Mouse (Mus musculus) kidney, postnatal 4 days (tissue): ENCODE data around the gene Psmc4.

Experiments
- DNase-seq, 2 experiments: peaks; one replicate each; pipeline ENCODE4 v3.0.0; 2021; ENCODE audit warnings: mixed read lengths in 2 of 2

The Psmc4 gene

DNA sequence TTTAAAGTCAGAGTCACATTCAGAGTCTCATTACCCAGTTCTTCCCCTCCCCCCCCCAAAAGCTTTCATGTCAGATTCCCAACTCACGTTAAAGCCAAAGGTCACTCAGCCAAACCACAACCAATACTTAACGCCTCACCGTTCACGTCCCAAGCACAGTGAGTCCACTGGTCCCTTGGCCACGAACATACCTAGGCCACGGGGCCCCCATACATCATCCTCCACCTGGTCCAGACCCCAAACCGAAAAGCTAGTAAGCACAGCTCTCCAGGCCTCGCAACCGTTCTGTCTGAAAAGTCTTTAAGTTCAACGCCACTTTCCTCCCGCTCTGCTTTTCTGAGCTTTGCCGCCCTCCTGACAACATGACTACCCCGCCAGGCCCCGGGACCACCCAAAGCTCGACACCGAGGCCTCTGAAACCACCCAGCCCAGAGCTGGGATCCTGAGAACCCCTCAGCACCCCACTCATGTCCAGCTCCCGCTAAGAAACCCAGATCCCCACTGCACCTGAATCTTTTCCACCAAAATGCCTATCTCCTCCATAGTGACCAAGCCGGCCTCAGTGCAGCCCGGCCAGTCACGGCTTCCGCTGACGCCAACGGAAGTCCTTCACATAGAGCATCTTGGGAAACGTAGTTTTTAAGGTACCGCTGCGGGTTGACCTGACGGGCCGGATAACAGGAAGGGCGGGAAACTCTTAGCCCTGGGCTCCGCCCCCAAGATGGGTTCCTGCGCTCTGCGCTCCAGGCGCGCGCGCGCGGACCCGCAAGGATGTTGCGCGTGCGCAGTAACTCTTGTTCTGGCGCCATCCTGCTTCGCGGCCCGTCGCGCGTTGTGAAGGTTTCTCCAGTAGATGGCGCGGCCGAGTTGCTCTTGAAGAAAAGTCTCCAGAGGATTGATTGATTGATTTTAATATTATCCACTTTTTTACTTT, at the start of gene Psmc4:
TSS of gene Psmc4 (minus strand) at position 626 of the 934 bp plus-strand sequence.
- peak; percentile 97 to 99 for DNase-seq

DNA sequence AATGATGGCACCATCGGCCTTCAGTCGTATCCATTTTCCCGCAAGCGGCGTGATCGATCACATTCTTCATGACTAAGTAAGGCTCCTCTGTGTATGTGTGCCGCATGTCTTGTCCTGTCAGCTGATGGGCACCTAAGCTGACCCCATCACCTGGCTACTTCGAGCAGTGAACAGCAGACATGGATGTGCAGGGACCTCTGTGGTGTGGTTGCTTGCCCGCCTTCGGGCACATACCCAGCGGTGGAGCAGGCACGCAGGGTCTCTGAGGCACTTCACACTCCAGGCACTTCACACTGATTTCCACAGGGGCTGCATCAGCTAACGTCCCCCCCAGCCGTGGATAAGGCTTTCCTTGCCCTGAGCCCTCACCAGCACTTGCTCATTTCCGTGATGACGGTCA, 49.2 kb upstream of the Psmc4 start:
- DNase-seq = no peak

DNA sequence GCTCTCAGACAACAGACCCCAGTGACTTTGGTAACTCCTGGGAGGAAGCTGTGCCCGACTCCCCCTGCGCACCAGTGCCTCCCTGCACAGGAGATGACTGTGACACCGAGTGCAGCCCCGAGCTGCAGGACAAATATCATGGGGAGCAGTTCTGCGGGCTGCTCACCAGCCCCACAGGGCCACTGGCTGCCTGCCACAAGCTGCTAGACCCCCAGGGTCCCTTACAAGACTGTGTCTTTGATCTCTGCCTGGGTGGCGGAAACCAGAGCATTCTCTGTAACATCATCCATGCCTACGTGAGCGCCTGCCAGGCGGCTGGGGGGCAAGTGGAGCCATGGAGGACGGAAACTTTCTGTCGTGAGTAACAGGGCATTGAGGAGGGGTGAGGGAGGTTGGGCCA, 43.6 kb upstream of the Psmc4 start:
- peak in 1 of 2 experiments; percentile 1 for DNase-seq

DNA sequence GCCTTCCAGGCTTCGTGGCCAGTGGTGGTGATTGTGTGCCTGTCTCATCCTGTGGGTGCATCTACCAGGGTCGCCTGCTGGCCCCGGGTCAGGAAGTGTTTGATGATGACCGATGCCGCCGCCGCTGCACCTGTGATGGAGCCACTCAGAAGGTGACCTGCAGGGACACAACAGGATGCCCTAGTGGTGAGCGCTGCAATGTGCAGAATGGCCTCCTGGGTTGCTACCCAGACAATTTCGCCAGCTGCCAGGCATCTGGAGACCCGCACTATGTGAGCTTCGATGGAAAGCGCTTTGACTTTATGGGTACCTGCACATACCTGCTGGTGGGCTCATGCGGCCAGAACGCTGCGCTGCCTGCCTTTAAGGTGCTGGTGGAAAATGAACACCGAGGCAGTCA, 36.3 kb upstream of the Psmc4 start:
- DNase-seq = no peak

DNA sequence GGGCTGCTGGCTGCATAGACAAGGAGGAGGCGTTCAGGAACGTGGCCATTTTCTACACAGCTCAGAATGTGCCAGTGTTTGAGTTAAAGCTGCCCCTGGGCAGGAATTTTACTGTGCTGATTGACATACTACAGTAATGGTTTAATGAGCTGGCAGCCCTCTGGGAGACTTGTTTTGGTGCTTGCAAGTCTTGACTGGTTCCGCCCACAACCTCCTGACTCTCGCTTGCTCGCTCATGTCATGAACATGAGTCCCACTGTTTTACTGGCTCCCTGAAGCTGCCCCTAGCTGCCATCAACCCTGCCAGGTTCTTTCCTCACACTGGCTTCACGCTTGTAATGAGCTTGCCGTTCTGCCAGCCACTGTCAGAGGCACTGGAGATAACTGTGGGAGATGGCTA, 34.3 kb upstream of the Psmc4 start:
- DNase-seq = no peak

DNA sequence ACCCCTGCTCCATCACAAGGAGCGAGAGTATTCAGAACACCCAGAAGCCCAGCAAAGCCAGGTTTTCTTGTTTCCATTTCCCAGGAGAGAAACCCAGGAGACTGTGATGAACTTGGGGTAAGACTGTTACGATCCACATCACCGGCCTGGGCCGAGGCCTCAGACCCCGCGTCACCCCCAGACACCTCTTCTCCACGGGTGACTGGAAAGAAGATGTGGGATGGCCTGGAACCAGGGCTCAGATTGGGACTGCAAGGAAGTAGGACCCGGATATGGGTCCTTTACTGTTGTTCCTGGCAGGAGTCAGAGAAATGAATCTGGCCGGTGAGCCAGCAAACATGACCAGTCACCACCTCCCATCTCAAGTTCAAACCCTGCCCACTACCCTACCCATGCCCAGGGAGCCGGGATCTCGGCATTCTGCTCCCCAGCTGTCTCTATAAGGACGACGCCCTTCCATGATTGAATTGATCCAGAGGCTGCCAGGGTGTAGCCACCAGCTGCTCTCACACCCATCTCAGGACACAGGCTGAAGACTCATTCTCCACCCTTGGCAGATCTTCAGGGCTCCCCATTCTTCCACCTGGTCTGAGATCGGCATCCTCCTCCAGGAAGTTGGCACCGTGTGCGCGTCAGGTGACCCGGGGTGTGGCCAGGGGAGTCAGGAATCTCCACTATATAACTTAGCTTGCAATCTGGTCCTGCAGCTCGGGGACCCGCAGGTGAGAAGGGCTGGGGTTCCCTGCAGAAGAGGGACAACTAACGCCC, 20.8 kb upstream of the Psmc4 start, which contains the start of gene Fcgbp:
TSS of gene Fcgbp (plus strand) at position 706 of the 768 bp plus-strand sequence.
- no peak for DNase-seq

DNA sequence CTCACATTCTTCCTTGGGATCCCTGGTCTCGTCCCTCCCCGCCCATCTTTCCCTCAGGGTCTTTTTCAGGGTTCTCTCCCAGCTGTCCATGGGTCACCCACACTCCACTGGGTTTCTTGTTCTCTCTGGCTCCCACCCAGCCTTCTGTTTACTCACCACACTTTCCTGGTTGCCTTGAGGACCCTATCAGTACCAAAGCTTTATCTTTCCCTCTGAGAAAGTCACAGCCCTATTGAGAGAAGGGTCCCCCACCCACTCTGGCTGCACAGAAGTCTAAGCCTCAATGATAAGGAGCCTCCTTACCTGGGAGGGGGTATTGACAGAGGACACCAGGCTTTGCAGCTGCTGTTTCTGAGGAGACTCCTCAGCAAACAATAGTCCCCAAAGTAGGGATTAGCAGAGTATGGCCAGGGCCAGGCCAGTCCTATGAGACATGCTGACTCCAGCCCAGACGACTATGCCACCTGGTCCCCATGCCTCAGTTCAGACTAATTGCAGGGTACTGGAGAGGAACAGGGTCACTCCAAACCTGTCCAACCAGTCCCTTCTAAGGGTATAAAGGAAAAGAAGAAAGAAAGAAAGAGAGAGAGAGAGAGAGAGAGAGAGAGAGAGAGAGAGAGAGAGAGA, 19.8 kb upstream of the Psmc4 start:
- DNase-seq = no peak

DNA sequence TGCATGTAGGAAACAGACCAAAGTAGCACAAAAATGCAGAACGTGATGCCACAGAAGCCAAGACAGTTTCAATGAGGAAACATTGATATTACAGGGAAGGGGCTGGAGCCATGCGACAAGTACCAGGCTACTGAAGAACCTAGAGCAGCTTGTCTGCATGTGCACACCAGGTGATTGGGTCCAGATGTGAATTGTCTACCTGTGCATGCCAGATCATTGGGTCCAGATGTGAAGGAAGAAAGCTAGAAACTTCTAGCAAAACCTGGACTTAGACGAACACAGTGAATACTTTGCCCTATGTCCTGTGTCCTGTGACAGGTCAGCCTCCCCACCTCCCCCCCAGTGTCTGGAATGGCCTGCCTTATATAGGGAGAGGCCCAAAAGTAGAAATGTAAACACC, 18.8 kb upstream of the Psmc4 start:
- DNase-seq = no peak

DNA sequence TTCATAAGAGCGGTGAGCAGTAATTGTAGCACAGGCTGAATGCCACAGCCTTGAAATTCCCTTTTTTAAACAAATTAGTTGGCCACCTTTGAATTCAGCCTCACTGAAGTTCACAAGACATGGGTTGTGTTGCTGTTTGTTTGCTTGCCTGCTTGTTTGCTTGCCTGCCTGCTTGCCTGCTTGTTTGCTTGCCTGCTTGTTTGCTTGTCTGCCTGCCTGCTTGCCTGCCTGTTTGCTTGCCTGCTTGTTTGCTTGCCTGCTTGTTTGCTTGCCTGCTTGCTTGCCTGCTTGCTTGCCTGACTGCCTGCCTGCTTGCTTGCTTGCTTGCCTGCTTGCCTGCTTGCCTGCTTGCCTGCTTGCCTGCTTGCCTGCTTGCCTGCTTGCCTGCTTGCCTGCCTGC, 10.1 kb upstream of the Psmc4 start:
- DNase-seq = no peak

DNA sequence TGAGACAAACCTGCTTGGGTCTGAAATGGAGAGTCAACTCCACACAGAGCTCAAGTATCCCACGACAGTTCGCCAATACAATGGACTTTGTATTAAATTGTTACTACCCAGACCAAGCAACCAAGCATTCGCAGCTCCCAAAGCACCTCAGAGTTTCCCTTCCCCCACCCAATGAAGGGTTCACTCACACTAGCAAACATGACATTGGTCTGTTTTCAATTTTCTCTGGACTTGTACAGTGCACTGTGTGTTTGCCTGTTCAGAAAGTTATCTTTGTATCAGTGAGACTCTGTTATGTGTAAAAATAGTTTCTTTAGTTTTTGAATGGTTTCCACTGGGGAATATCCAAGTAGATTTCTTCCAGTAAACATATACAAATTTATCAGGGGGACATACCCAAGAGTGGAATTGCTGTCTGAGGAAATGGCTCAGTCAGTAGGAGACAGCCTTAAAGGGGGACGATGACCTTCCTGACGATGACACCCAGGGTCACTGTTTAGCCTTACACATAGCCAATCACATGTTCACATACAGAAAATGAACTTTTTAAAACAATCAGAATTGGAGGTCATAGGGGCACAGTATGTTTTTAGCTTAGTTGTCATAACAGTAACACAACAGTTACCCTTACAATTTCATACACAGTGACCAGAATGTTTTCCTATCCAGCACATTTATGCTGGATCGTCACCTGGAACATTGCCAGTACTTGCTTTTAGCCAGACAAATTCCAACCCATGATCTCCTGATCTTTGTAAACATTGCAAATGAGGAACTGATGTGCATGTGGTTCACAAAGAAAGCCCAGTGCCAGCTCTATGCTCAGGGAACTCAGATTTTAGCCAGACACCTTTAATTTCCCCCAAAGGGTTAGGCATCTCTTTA, 3.4 kb upstream of the Psmc4 start:
- DNase-seq = peak in 1 of 2 experiments; percentile 25

DNA sequence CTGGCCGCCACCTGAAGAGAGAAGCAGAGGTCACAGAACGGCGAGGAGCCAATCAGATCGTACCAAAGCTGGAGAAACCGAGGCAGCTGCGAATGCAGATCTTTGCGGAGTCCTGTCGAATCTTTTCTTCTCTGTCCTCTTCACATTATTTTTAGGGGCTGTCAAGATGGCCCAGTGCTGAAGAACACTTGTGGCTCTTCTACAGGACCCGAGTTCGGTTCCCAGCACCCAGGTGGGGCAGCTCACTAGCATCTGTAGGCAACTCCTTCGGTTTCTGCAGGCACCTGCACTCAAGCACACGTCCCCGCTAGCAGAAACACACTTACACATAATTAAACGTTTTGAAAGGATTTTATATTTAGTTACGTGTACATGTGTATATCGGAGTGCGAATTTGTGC, 683 bp upstream of the Psmc4 start:
- no peak for DNase-seq

DNA sequence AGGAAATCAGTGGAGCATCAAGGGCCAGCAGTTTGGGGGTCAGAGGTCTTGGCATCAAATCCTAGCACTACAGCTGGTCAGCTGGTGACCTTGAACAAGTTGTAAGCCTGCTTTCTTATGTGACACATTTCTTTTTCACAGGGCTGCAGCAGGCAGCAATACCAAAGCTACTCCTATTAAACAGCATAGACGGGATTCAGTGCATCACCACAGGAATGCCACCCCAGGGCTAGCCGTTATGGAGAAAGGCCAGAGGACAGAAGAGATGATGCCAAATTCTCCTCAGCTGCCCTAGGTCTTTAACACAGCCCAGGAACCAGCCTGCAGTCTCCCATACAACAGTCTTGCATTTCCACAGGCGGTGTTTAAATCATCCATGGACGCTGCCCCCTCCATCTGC, 5.4 kb downstream of the Psmc4 start:
- DNase-seq = no peak

DNA sequence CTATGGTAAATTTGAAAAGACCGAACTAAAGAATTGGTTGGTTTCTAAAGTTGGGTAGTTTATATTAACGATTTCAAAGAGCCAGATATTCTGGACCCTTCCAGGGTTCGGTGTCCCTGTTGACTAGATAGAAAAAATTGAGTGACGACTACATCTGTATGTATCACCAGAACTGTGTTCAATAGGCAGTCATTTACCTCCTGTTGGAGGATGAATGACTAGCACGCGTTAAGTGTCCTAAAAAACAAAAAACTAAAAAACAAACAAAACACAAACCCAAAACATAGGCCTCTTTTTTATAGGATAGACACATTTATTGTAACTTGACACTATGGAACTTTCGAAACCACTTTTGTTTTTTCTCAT, 35.5 kb downstream of the Psmc4 start:
- DNase-seq = no peak

DNA sequence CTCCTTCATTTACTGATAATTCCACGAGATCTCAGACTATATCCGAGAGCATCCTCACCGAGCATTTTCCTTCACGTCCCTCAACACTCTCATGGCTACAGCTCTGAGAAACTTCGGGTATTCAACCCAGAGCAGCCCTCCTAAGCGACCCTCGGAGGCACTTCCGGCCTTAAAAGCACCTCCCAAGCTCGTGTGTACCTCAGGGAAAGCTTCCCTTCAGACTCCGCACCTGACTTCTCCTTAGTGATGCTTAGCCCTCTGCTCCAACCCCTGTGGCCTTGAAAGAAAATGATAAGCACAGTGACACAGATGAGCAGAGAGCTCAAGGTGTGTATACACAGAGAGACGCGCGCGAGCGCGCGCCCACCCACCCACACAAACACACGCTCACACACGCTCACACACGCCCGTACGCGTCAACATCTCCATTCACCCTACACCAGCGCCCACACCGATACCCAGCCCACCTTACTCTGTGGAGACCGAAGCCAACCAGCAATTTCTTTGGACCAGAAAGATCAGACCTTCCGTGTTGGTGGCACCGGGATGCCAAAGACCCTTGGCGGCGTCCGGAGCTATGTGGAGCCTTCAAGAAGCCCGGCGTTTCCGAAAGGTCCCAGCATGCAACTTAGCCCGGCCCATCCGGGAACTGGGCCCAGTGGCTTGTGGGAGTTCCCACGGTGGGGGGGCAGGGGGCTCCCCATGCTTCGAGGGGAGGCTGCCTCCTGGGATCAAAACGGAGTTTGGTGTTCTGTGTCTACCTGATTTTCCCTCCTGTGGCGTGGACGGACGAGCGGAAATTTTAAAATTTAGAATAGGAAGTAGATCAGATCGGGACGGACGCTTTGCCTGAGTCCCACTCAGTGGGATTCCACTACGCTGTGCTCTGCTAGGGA, 36.1 kb downstream of the Psmc4 start, which contains the start of gene Zfp850:
TSS of gene Zfp850 (minus strand) at position 567 of the 896 bp plus-strand sequence.
- DNase-seq = peak; percentile 86 to 90

DNA sequence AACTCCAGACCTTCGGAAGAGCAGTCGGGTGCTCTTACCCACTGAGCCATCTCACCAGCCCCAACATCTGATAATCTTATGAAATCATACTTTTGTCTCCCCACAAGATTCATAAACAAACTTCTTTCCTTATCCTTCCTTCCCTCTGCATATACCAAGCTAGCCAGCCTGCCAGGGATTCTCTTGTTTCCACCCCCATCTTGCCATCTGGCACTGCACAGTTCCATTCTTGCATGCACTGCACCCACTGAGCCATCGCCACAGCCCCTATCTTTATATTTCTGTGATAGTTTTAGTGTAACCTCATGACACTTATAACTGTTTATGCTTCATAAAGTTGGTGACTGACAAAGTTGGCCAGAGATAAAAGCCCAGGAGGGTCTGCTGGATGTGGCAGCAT, 39.6 kb downstream of the Psmc4 start:
- no peak for DNase-seq
